Mouse (Mus musculus) heart, embryonic 12.5 days (tissue): Measurements from ENCODE around the gene Olfr1111. TPM values are rescaled to one million over a fixed set of nuclear protein-coding genes. Genes with fewer than 3 reads are reported as not detected.
"Not testable (repeated sequence)": the region's sequence is repeated elsewhere in the genome, so short reads cannot be mapped to it uniquely, and the experiment has no call there.

Experiments used
- ATAC-seq: fragments of 200-750 bp; cut with Nextera tagmentation; 2 replicates; pipeline ENCODE4 v1.8.0; 2017; ENCODE audit warnings: moderate TSS enrichment, moderate library complexity; ENCODE audit not compliant: insufficient number of reproducible peaks, low FRiP score
- H3K27ac ChIP-seq: fragments of 300-500 bp; sonication (generic); 2 replicates; pipeline ENCODE4 v1.5.1; 2016; ENCODE audit warnings: mild to moderate bottlenecking, moderate library complexity; ENCODE audit not compliant: poor library complexity, severe bottlenecking
- H3K27me3 ChIP-seq: fragments of 300-500 bp; sonication (generic); replicated peaks from 2 replicates; pipeline ENCODE4 v1.6.1; 2016; ENCODE audit warnings: mild to moderate bottlenecking, moderate library complexity
- H3K36me3 ChIP-seq: fragments of 300-500 bp; sonication (generic); 2 replicates; pipeline ENCODE4 v1.6.1; 2016; ENCODE audit warnings: mild to moderate bottlenecking, moderate library complexity
- H3K4me1 ChIP-seq: fragments of 300-500 bp; sonication (generic); replicated peaks from 2 replicates; pipeline ENCODE4 v1.6.1; 2016; ENCODE audit warnings: mild to moderate bottlenecking
- H3K4me2 ChIP-seq: fragments of 300-500 bp; sonication (generic); 2 replicates; pipeline ENCODE4 v1.6.1; 2016; ENCODE audit warnings: mild to moderate bottlenecking, moderate library complexity
- H3K4me3 ChIP-seq: fragments of 300-500 bp; sonication (generic); 2 replicates; pipeline ENCODE4 v1.5.1; 2016; ENCODE audit warnings: mild to moderate bottlenecking
- H3K9ac ChIP-seq: fragments of 300-500 bp; sonication (generic); 2 replicates; pipeline ENCODE4 v1.6.1; 2016; ENCODE audit warnings: mild to moderate bottlenecking, moderate library complexity
- H3K9me3 ChIP-seq: fragments of 300-500 bp; sonication (generic); replicated peaks from 2 replicates; pipeline ENCODE4 v1.6.1; 2016; ENCODE audit warnings: mild to moderate bottlenecking, moderate library complexity
- whole genome bisulfite sequencing: fragments of 180-500 bp; shearing (Covaris S2); methylation state at CpG from one replicate; pipeline ENCODE4 v1.1.7; 2016; 5-methylcytosine and 5-hydroxymethylcytosine counted together
- polyA plus RNA-seq: library from polyadenylated mRNA; unstranded; fragments of >200 nt; fragmentation: Nextera tagmentation; extraction: Ambion mirVana; gene quantifications from 2 replicates; pipeline ENCODE4 v1.2.1, GENCODE M21; 2016

Olfr1111 gene
- polyA plus RNA-seq: not detected in 2 replicates

DNA sequence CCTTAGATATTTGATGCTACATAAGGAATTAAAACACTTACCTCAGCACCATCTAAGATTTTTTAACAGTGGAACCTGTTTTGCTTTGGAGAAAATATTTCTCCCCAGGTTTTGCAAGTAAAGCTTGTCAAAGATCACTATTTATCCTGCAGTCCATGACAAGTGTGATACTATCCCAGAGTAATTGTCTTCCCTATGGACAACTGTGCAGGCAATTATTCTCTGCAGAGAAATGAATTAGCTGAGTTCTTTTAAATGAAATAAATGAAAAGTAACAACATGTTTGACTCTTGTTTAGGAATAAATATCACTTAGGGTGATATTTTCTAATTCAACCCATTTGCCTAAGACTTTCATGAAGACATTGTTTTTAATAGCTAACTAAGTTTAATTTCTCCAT, at the start of gene Olfr1111:
Gene Olfr1111 (minus strand): TSS at position 101 of the 400 bp plus-strand sequence.
- Histone ChIP-seq H3K9ac (no peak within 1 kb of the TSS), H3K4me3 (no peak within 1 kb of the TSS), H3K4me2 (no peak within 1 kb of the TSS), H3K36me3 (no peaks in the 10 kb centered on the region), H3K9me3 (no peaks in the 10 kb centered on the region), H3K4me1 (no peaks in the 10 kb centered on the region), H3K27ac (no peak within 1 kb of the TSS), H3K27me3 (no peaks in the 10 kb centered on the region)
- ATAC-seq: no peak

DNA sequence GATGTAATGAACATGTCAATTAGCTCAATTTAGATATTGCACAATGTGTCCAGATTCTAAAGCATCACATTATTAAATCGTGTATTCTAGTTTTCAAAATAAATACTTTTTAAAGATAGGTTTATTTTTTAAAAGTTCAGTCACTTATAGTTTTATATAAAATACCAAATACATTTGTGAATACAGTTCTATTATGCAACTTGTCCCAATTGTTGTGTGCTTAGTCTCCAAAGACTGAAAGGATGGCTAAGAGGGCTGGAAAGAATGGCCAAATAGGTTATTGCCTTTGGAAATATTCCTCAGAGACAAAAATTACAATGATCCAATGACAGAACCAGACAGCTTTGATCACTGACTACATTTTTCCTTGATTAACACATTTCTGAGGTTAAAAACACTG, 35.1 kb upstream of the Olfr1111 start, which contains the start of gene Olfr1112:
Gene Olfr1112 (plus strand): TSS at position 301 of the 400 bp plus-strand sequence.
- Histone ChIP-seq H3K4me2 (no peak within 1 kb of the TSS), H3K27ac (no peak within 1 kb of the TSS), H3K27me3 (no peaks in the 10 kb centered on the region), H3K9ac (no peak within 1 kb of the TSS), H3K4me3 (no peak within 1 kb of the TSS), H3K9me3 (no peaks in the 10 kb centered on the region), H3K36me3 (no peaks in the 10 kb centered on the region), H3K4me1 (no peaks in the 10 kb centered on the region)
- ATAC-seq: no peak
- 74% methylated on average over 1 of the region's 1 CpGs for WGBS

DNA sequence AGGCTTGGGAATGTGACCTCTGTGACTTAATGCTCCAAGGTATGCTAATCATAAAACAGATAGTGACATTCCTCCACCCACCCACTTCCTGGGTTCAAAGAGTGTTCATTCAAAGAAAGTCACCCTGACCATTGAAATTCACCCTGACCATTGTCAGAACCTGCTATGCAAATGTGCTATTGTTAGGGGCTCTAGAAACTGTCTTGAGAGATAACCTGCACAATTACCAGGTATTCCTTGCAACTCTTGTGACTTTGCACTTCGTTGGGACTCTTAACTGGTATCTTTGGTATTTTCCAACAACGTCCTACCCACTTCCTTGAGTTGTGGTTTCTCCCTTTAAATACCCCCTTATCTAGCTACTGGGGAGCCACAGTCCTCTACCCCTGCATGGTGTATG, 15.3 kb upstream of the Olfr1111 start:
- H3K4me2 ChIP-seq, H3K9ac ChIP-seq, ATAC-seq, H3K4me1 ChIP-seq, H3K36me3 ChIP-seq, H3K4me3 ChIP-seq, H3K27me3 ChIP-seq, H3K9me3 ChIP-seq, H3K27ac ChIP-seq: not testable (repeated sequence)
- 72% methylated on average over 2 of the region's 2 CpGs for WGBS

DNA sequence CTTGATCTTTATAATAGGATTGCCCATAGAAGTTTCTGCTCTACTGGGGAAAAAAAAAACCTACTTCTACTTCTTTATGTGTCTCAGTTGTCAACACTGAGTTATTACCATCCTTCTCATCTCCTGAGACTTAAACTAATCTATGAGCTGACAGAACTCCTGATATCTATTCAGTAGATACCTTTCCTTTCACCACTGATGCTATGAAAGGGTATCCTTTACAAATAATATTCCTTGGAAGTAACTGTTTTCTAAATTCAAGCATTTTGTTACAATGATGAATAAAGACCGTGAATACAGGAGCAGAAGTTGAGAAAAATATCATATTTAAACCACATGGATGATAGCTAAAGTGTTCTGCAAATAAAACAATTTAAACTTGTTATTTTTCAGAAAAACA, 12.2 kb downstream of the Olfr1111 start, which contains the start of gene Olfr1110:
Gene Olfr1110 (minus strand): TSS at position 101 of the 400 bp plus-strand sequence.
- no peaks in the 10 kb centered on the region for H3K9me3 ChIP-seq
- H3K9ac ChIP-seq: no peak within 1 kb of the TSS
- no peaks in the 10 kb centered on the region for H3K36me3 ChIP-seq
- no peak for ATAC-seq
- no peak within 1 kb of the TSS for H3K27ac ChIP-seq
- no peak within 1 kb of the TSS for H3K4me3 ChIP-seq
- WGBS: 80% methylated on average over 1 of the region's 1 CpGs
- H3K27me3 ChIP-seq: no peaks in the 10 kb centered on the region
- H3K4me2 ChIP-seq: no peak within 1 kb of the TSS
- no peaks in the 10 kb centered on the region for H3K4me1 ChIP-seq

DNA sequence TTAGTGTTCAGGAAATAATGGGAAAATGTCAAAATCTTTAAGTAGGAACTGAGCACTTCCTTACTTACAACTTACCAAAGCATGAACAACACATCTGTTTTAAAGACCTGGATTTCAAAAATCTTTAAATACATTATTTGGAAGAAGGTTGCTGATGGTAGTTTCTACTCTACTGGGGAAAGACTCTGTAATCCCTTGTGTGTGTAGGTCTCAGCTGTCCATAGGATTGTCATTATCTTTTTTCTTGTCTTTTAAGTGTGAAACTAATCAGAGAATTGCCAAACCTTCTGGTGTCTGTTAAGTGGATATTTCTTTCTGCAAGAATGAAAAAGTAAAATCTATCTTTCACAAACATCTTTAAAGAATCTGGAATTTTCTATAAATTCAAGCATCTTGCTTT, 38.0 kb downstream of the Olfr1111 start, which contains the start of gene Olfr259:
Gene Olfr259 (minus strand): TSS at position 101 of the 400 bp plus-strand sequence.
- no peaks in the 10 kb centered on the region for H3K36me3 ChIP-seq
- H3K9ac ChIP-seq: no peak within 1 kb of the TSS
- H3K4me2 ChIP-seq: no peak within 1 kb of the TSS
- 0 out of 2 replicates have a peak, but pooled peaks cover 3% of the 10 kb centered on the region for H3K9me3 ChIP-seq
- H3K27ac ChIP-seq: no peak within 1 kb of the TSS
- no peak for ATAC-seq
- H3K27me3 ChIP-seq: no peaks in the 10 kb centered on the region
- no peak within 1 kb of the TSS for H3K4me3 ChIP-seq
- no peaks in the 10 kb centered on the region for H3K4me1 ChIP-seq

Other genes starting within 250 kb of the Olfr1111 start
- not detected in 2 replicates for gene Olfr1098, start 228.1 kb downstream of the Olfr1111 start, polyA plus RNA-seq
- not detected in 2 replicates for gene Olfr1099, start 191.9 kb downstream of the Olfr1111 start, polyA plus RNA-seq
- not detected in 2 replicates for gene Olfr1100, start 172.7 kb downstream of the Olfr1111 start, polyA plus RNA-seq
- not detected in 2 replicates for gene Olfr1101, start 161.4 kb downstream of the Olfr1111 start, polyA plus RNA-seq
- not detected in 2 replicates for gene Olfr1102, start 154.2 kb downstream of the Olfr1111 start, polyA plus RNA-seq
- not detected in 2 replicates for gene Olfr1104, start 125.5 kb downstream of the Olfr1111 start, polyA plus RNA-seq
- not detected in 2 replicates for gene Olfr1105, start 116.1 kb downstream of the Olfr1111 start, polyA plus RNA-seq
- gene Olfr1106, start 100.4 kb downstream of the Olfr1111 start, polyA plus RNA-seq: not detected in 2 replicates
- gene Olfr1107, start 76.8 kb downstream of the Olfr1111 start, polyA plus RNA-seq: not detected in 2 replicates
- gene Olfr1109, start 56.6 kb downstream of the Olfr1111 start, polyA plus RNA-seq: not detected in 2 replicates
- gene Olfr259, start 38.1 kb downstream of the Olfr1111 start, polyA plus RNA-seq: not detected in 2 replicates
- not detected in 2 replicates for gene Olfr1110, start 12.3 kb downstream of the Olfr1111 start, polyA plus RNA-seq
- gene Olfr1112, start 35.2 kb upstream of the Olfr1111 start, polyA plus RNA-seq: not detected in 2 replicates
- not detected in 2 replicates for gene Olfr1113, start 56.3 kb upstream of the Olfr1111 start, polyA plus RNA-seq
- gene Olfr1115, start 95.4 kb upstream of the Olfr1111 start, polyA plus RNA-seq: not detected in 2 replicates
- gene Olfr1116, start 114.9 kb upstream of the Olfr1111 start, polyA plus RNA-seq: not detected in 2 replicates
- gene Olfr1118, start 155.0 kb upstream of the Olfr1111 start, polyA plus RNA-seq: not detected in 2 replicates
- not detected in 2 replicates for gene Olfr1120, start 202.2 kb upstream of the Olfr1111 start, polyA plus RNA-seq
- gene Olfr1121, start 217.3 kb upstream of the Olfr1111 start, polyA plus RNA-seq: not detected in 2 replicates
- gene Olfr1122, start 233.2 kb upstream of the Olfr1111 start, polyA plus RNA-seq: not detected in 2 replicates